In the genomic region with DNA sequence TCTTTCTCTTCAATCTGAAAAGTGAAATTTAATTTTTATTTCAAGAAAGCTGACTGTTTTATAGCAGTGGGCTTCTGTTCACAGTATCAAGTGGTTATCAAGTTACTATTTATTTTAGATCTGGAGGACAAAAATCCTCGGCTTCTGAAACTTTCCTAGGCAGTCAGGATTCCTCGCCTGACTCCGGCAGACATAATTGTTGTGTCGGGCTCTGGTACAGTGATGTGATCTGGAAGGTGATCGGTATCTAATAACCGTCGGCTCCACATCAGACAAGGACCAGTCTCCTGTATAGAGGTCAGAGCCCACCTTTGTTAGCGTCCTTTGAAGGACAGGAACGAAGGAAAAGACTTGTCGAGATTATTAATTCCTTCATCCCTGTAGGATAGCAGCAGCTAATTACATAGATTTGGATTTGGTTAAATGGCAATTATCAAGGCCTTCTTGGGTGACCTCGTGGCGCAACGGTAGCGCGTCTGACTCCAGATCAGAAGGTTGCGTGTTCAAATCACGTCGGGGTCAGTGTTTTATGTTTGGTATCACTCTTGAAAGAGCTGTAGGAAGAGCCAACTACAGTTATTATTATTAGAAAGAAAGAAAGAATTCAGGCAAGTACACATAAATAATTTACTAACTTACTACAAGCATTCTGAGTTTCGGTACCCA, we compare ENCODE assay signal across 9 mouse cellular contexts. TPM values are rescaled to one million over a fixed set of nuclear protein-coding genes. Genes with fewer than 3 reads are reported as not detected.
DNase-seq lines count a peak whose midpoint lies in the region; ATAC-seq and TF ChIP-seq lines count a peak whose summit lies in the region.
"Had no signal": no experiment of that assay in that cellular context is flagged by ENCODE, and none has a peak within 500 bp of the region (broad histone marks: within the 10 kb centered on the region; RNA-seq: fewer than 3 reads in every experiment).

No protein-coding gene starts in this region.

- TF ChIP-seq CTCF in E14TG2a.4 (conservative IDR thresholded peaks at IDR 0.05; ENCODE audit: low read length), result no peak

- H3K4me1 ChIP-seq in heart, embryonic 10.5 days, result peaks cover 6% of the 10 kb centered on the region; the same call in 1 of the 2 replicates
- H3K4me1 ChIP-seq in E14TG2a.4 (replicated peaks; ENCODE audit: low read depth, low read length), result peaks cover 70% of the 10 kb centered on the region
- H3K4me1 ChIP-seq in hindbrain, embryonic 13.5 days (replicated peaks), result no peaks in the 10 kb centered on the region
- peaks cover 52% of the 10 kb centered on the region for H3K4me1 ChIP-seq in liver, embryonic 13.5 days (replicated peaks)

- intact Hi-C loops in heart, postnatal 25 days (cut with DNase I), result no loop called here

- no peaks in the 10 kb centered on the region for H3K27me3 ChIP-seq in heart, embryonic 10.5 days (ENCODE audit: insufficient read depth, poor library complexity, severe bottlenecking)
- no peaks in the 10 kb centered on the region for H3K27me3 ChIP-seq in E14TG2a.4 (ENCODE audit: insufficient read depth, low read length)
- peaks cover 32% of the 10 kb centered on the region for H3K27me3 ChIP-seq in hindbrain, embryonic 13.5 days
- no peaks in the 10 kb centered on the region for H3K27me3 ChIP-seq in liver, embryonic 13.5 days

- no peaks in the 10 kb centered on the region for H3K9me3 ChIP-seq in heart, embryonic 10.5 days
- no peaks in the 10 kb centered on the region for H3K9me3 ChIP-seq in E14TG2a.4 (ENCODE audit: low read length)
- H3K9me3 ChIP-seq in hindbrain, embryonic 13.5 days, result no peaks in the 10 kb centered on the region
- H3K9me3 ChIP-seq in liver, embryonic 13.5 days (replicated peaks), result no peaks in the 10 kb centered on the region

- H3K9ac ChIP-seq in hindbrain, embryonic 13.5 days, result no peak overlapping the region
- peak overlapping the region; percentile 56; the same call in 1 of the 2 replicates for H3K9ac ChIP-seq in liver, embryonic 13.5 days

- H3K36me3 ChIP-seq in heart, embryonic 10.5 days, result no peaks in the 10 kb centered on the region
- no peaks in the 10 kb centered on the region for H3K36me3 ChIP-seq in E14TG2a.4 (ENCODE audit: insufficient read depth, low read length)
- H3K36me3 ChIP-seq in hindbrain, embryonic 13.5 days, result no peaks in the 10 kb centered on the region
- no peaks in the 10 kb centered on the region for H3K36me3 ChIP-seq in liver, embryonic 13.5 days

- no peak for ATAC-seq in hindbrain, embryonic 13.5 days (ENCODE audit: low FRiP score)
- peak; percentile 54; the same call in 1 of the 2 replicates for ATAC-seq in liver, embryonic 13.5 days (ENCODE audit: low read depth)

- peak; percentile 86 for DNase-seq in heart, embryonic 10.5 days (ENCODE audit: low spot score)
- no peak for DNase-seq in heart, postnatal 25 days (ENCODE audit: low spot score)
- peak; percentile 73 for DNase-seq in embryo, embryonic 11 days
- DNase-seq in liver, embryonic 13.5 days, result peak; percentile 70
- peak; percentile 80 for DNase-seq in yolk sac, embryonic 10.5 days (ENCODE audit: low spot score)
- DNase-seq in kidney, postnatal 36 days, result no peak

- peak overlapping the region; percentile 73 for H3K27ac ChIP-seq in heart, embryonic 10.5 days
- no peak overlapping the region for H3K27ac ChIP-seq in hindbrain, embryonic 13.5 days
- H3K27ac ChIP-seq in liver, embryonic 13.5 days, result no peak overlapping the region
- H3K27ac ChIP-seq: macrophage had no signal

- H3K4me2 ChIP-seq in hindbrain, embryonic 13.5 days, result peak overlapping the region; percentile 41
- H3K4me2 ChIP-seq in liver, embryonic 13.5 days, result peak overlapping the region; percentile 76

- peak overlapping the region; percentile 62 for H3K4me3 ChIP-seq in heart, embryonic 10.5 days
- peak overlapping the region; percentile 76 for H3K4me3 ChIP-seq in E14TG2a.4 (replicated peaks; ENCODE audit: low read length)
- H3K4me3 ChIP-seq in hindbrain, embryonic 13.5 days, result peak overlapping the region; percentile 10
- peak overlapping the region; percentile 58 for H3K4me3 ChIP-seq in liver, embryonic 13.5 days (replicated peaks)

- WGBS in heart, embryonic 10.5 days, result 1% methylated on average over 19 of the region's 19 CpGs
- 5% methylated on average over 19 of the region's 19 CpGs for WGBS in hindbrain, embryonic 13.5 days
- 1% methylated on average over 19 of the region's 19 CpGs for WGBS in liver, embryonic 13.5 days (ENCODE audit: insufficient replicate concordance)

RNA-seq across cellular contexts. Expression of gene Btn2a2, which starts 9.1 kb away (rescaled TPM):
- polyA plus RNA-seq in heart, embryonic 10.5 days (2016; fragmentation: Nextera tagmentation; extraction: Ambion mirVana), result 0.30 and 0.75 TPM in 2 replicates
- total RNA-seq in heart, postnatal 25 days (2021), result not detected
- polyA plus RNA-seq in hindbrain, embryonic 13.5 days (2015; fragmentation: Nextera tagmentation; extraction: Ambion mirVana), result 0.12 TPM in 1 of 2 replicates, not detected in the other
- polyA plus RNA-seq in liver, embryonic 13.5 days (2015; fragmentation: Nextera tagmentation; extraction: Ambion mirVana), result not detected in 2 replicates
- polyA plus RNA-seq: macrophage had no signal

RNA-seq across cellular contexts. Expression of gene Btn1a1, which starts 32.1 kb away (rescaled TPM):
- 0.04 and 0.96 TPM in 2 replicates for polyA plus RNA-seq in heart, embryonic 10.5 days (2016; fragmentation: Nextera tagmentation; extraction: Ambion mirVana)
- total RNA-seq in heart, postnatal 25 days (2021), result not detected
- 0.06 TPM in 1 of 2 replicates, not detected in the other for polyA plus RNA-seq in hindbrain, embryonic 13.5 days (2015; fragmentation: Nextera tagmentation; extraction: Ambion mirVana)
- polyA plus RNA-seq in liver, embryonic 13.5 days (2015; fragmentation: Nextera tagmentation; extraction: Ambion mirVana), result 1.5 and 2.0 TPM in 2 replicates
- polyA plus RNA-seq: macrophage had no signal

RNA-seq across cellular contexts. Expression of gene Hist1h4h, which starts 33.1 kb away (rescaled TPM):
- 2.5 and 2.8 TPM in 2 replicates for polyA plus RNA-seq in heart, embryonic 10.5 days (2016; fragmentation: Nextera tagmentation; extraction: Ambion mirVana)
- total RNA-seq in heart, postnatal 25 days (2021), result 100 to 1,000 TPM; 272 to 334 TPM
- polyA plus RNA-seq in hindbrain, embryonic 13.5 days (2015; fragmentation: Nextera tagmentation; extraction: Ambion mirVana), result 4.2 and 5.7 TPM in 2 replicates
- 3.8 and 5.9 TPM in 2 replicates for polyA plus RNA-seq in liver, embryonic 13.5 days (2015; fragmentation: Nextera tagmentation; extraction: Ambion mirVana)

RNA-seq across cellular contexts. Expression of gene Hist1h2af, which starts 35.9 kb away (rescaled TPM):
- 1.7 and 4.9 TPM in 2 replicates for polyA plus RNA-seq in heart, embryonic 10.5 days (2016; fragmentation: Nextera tagmentation; extraction: Ambion mirVana)
- 10 to 100 TPM; 13.7 to 25.9 TPM for total RNA-seq in heart, postnatal 25 days (2021)
- polyA plus RNA-seq in hindbrain, embryonic 13.5 days (2015; fragmentation: Nextera tagmentation; extraction: Ambion mirVana), result 2.4 TPM in 1 of 2 replicates, not detected in the other
- 7.7 and 13.6 TPM in 2 replicates for polyA plus RNA-seq in liver, embryonic 13.5 days (2015; fragmentation: Nextera tagmentation; extraction: Ambion mirVana)
- polyA plus RNA-seq: macrophage had no signal

RNA-seq across cellular contexts. Expression of gene Hist1h3g, which starts 37.4 kb away (rescaled TPM):
- polyA plus RNA-seq in heart, embryonic 10.5 days (2016; fragmentation: Nextera tagmentation; extraction: Ambion mirVana), result 3.2 and 3.5 TPM in 2 replicates
- 1 to 10 TPM; 3.4 to 4.1 TPM for total RNA-seq in heart, postnatal 25 days (2021)
- polyA plus RNA-seq in hindbrain, embryonic 13.5 days (2015; fragmentation: Nextera tagmentation; extraction: Ambion mirVana), result 1.8 and 3.0 TPM in 2 replicates
- 10.3 and 17.1 TPM in 2 replicates for polyA plus RNA-seq in liver, embryonic 13.5 days (2015; fragmentation: Nextera tagmentation; extraction: Ambion mirVana)
- polyA plus RNA-seq: macrophage had no signal

Comparison
In these comparisons a context has a peak if more than half of its experiments do, and no peak if none do; other contexts are left out.
1. DNase-seq: peak in heart, embryonic 10.5 days (single experiment), embryo, embryonic 11 days (single experiment), liver, embryonic 13.5 days (single experiment) and yolk sac, embryonic 10.5 days (single experiment); none in heart, postnatal 25 days (single experiment) and kidney, postnatal 36 days (0 of 2).
2. H3K4me3 ChIP-seq: peak in every context shown above with its lines; median percentile 76 in E14TG2a.4; 62 in heart, embryonic 10.5 days; 58 in liver, embryonic 13.5 days; 10 in hindbrain, embryonic 13.5 days.